Mouse (Mus musculus) hindbrain, embryonic 14.5 days (tissue): Measurements from ENCODE around the gene Spata19. TPM values are rescaled to one million over a fixed set of nuclear protein-coding genes. Genes with fewer than 3 reads are reported as not detected.
A peak's percentile ranks its signal among the peaks of the same experiment; 100 is the strongest.

Experiments used
- ATAC-seq: fragments of 200-750 bp; cut with Nextera tagmentation; 2 replicates; pipeline ENCODE4 v1.8.0; 2017; ENCODE audit warnings: moderate number of reproducible peaks, mild to moderate bottlenecking, moderate TSS enrichment, moderate library complexity; ENCODE audit not compliant: low FRiP score
- DNase-seq: peaks from one replicate; pipeline ENCODE4 v3.0.0-alpha.2; 2015; ENCODE audit warnings: low spot score
- H3K27ac ChIP-seq: fragments of 300-500 bp; sonication (generic); 2 replicates; pipeline ENCODE4 v1.5.1; 2014; ENCODE audit warnings: mild to moderate bottlenecking, moderate library complexity
- H3K27me3 ChIP-seq: fragments of 300-500 bp; sonication (generic); 2 replicates; pipeline ENCODE4 v1.6.1; 2014; ENCODE audit warnings: mild to moderate bottlenecking, low read length, mixed read lengths; ENCODE audit not compliant: control insufficient read depth, insufficient read depth
- H3K36me3 ChIP-seq: fragments of 300-500 bp; sonication (generic); replicated peaks from 2 replicates; pipeline ENCODE4 v1.6.1; 2014; ENCODE audit not compliant: control insufficient read depth, insufficient read depth
- H3K4me1 ChIP-seq: fragments of 300-500 bp; sonication (generic); replicated peaks from 2 replicates; pipeline ENCODE4 v1.6.1; 2014; ENCODE audit warnings: antibody characterized with exemption, low read length, mixed read lengths; ENCODE audit not compliant: control insufficient read depth, insufficient read depth
- H3K4me2 ChIP-seq: fragments of 300-500 bp; sonication (generic); replicated peaks from 2 replicates; pipeline ENCODE4 v1.6.1; 2014; ENCODE audit warnings: mild to moderate bottlenecking, moderate library complexity
- H3K4me3 ChIP-seq: fragments of 300-500 bp; sonication (generic); replicated peaks from 2 replicates; pipeline ENCODE4 v1.5.1; 2014; ENCODE audit warnings: mild to moderate bottlenecking, low read length
- H3K9ac ChIP-seq: fragments of 300-500 bp; sonication (generic); 2 replicates; pipeline ENCODE4 v1.6.1; 2014
- H3K9me3 ChIP-seq: fragments of 300-500 bp; sonication (generic); 2 replicates; pipeline ENCODE4 v1.6.1; 2016; ENCODE audit warnings: low read length; ENCODE audit not compliant: control insufficient read depth
- WGBS: fragments of 180-500 bp; shearing (Covaris S2); extraction: QIAGEN DNeasy Blood & Tissue Kit; methylation state at CpG from one replicate; pipeline ENCODE4 v1.1.7; 2014; 5-methylcytosine and 5-hydroxymethylcytosine counted together
- polyA plus RNA-seq: library from polyadenylated mRNA; unstranded; fragments of >200 nt; fragmentation: Nextera tagmentation; extraction: Ambion mirVana; gene quantifications from 2 replicates; pipeline ENCODE4 v1.2.1, GENCODE M21; 2014

Spata19 gene
- 0.56 TPM in 1 of 2 replicates, not detected in the other for polyA plus RNA-seq

GRCm38 (mm10) chr9:27396500-27396899 is at the start of gene Spata19:
Gene Spata19 (plus strand): TSS chr9:27396800.
- no peak within 1 kb of the TSS for H3K27ac ChIP-seq
- no peaks in the 10 kb centered on the region for H3K4me1 ChIP-seq
- DNase-seq (no peak), ATAC-seq (no peak)
- H3K27me3 ChIP-seq, result no peaks in the 10 kb centered on the region
- no peak within 1 kb of the TSS for H3K4me2 ChIP-seq
- no peaks in the 10 kb centered on the region for H3K9me3 ChIP-seq
- H3K9ac ChIP-seq, result no peak within 1 kb of the TSS
- 76% methylated on average over 3 of the region's 3 CpGs for whole genome bisulfite sequencing
- no peaks in the 10 kb centered on the region for H3K36me3 ChIP-seq
- no peak within 1 kb of the TSS for H3K4me3 ChIP-seq

GRCm38 (mm10) chr9:27353082-27353481 is 43.5 kb upstream of the Spata19 start:
- ATAC-seq (no peak), DNase-seq (no peak)
- Histone ChIP-seq H3K36me3 (peaks cover 10% of the 10 kb centered on the region; the same call in 1 of the 2 replicates), H3K27me3 (no peaks in the 10 kb centered on the region), H3K27ac (no peak overlapping the region), H3K4me3 (no peak overlapping the region), H3K9me3 (no peaks in the 10 kb centered on the region), H3K4me2 (no peak overlapping the region), H3K4me1 (no peaks in the 10 kb centered on the region), H3K9ac (no peak overlapping the region)
- WGBS, result 89% methylated on average over 7 of the region's 7 CpGs

GRCm38 (mm10) chr9:27357893-27358292 is 38.7 kb upstream of the Spata19 start:
- H3K36me3 ChIP-seq, result no peaks in the 10 kb centered on the region
- no peak overlapping the region for H3K27ac ChIP-seq
- 94% methylated on average over 6 of the region's 6 CpGs for WGBS
- ATAC-seq, result no peak
- H3K27me3 ChIP-seq, result no peaks in the 10 kb centered on the region
- no peaks in the 10 kb centered on the region for H3K4me1 ChIP-seq
- no peak for DNase-seq
- no peaks in the 10 kb centered on the region for H3K9me3 ChIP-seq
- H3K4me3 ChIP-seq, result no peak overlapping the region
- no peak overlapping the region for H3K9ac ChIP-seq
- no peak overlapping the region for H3K4me2 ChIP-seq

GRCm38 (mm10) chr9:27367231-27367630 is 29.4 kb upstream of the Spata19 start:
- ATAC-seq (no peak), DNase-seq (no peak)
- H3K4me2 ChIP-seq, result no peak overlapping the region
- no peaks in the 10 kb centered on the region for H3K36me3 ChIP-seq
- H3K9me3 ChIP-seq, result no peaks in the 10 kb centered on the region
- no peaks in the 10 kb centered on the region for H3K4me1 ChIP-seq
- H3K27ac ChIP-seq, result no peak overlapping the region
- no peaks in the 10 kb centered on the region for H3K27me3 ChIP-seq
- H3K4me3 ChIP-seq, result no peak overlapping the region
- 59% methylated on average over 2 of the region's 2 CpGs for WGBS
- no peak overlapping the region for H3K9ac ChIP-seq

GRCm38 (mm10) chr9:27369108-27369507 is 27.5 kb upstream of the Spata19 start:
- ATAC-seq, result no peak
- H3K4me2 ChIP-seq, result no peak overlapping the region
- H3K27ac ChIP-seq, result no peak overlapping the region
- WGBS, result 70% methylated on average over 2 of the region's 2 CpGs
- H3K36me3 ChIP-seq, result no peaks in the 10 kb centered on the region
- no peak overlapping the region for H3K4me3 ChIP-seq
- H3K9ac ChIP-seq, result no peak overlapping the region
- no peaks in the 10 kb centered on the region for H3K27me3 ChIP-seq
- no peaks in the 10 kb centered on the region for H3K4me1 ChIP-seq
- H3K9me3 ChIP-seq, result no peaks in the 10 kb centered on the region
- no peak for DNase-seq

- Histone ChIP-seq H3K27me3 (no peaks in the 10 kb centered on the region), H3K36me3 (no peaks in the 10 kb centered on the region), H3K4me2 (no peak overlapping the region), H3K4me1 (no peaks in the 10 kb centered on the region), H3K4me3 (no peak overlapping the region), H3K9ac (no peak overlapping the region), H3K27ac (no peak overlapping the region), H3K9me3 (no peaks in the 10 kb centered on the region)
- whole genome bisulfite sequencing, result 86% methylated on average over 1 of the region's 1 CpGs
- DNase-seq, result no peak
- no peak for ATAC-seq
These were observed 20.9 kb upstream of the Spata19 start for GRCm38 (mm10) chr9:27375746-27376145.

- no peak for DNase-seq
These were observed 9.6 kb upstream of the Spata19 start for GRCm38 (mm10) chr9:27386951-27387350.

GRCm38 (mm10) chr9:27401169-27401568 is 4.6 kb downstream of the Spata19 start:
- no peak for ATAC-seq
- no peak overlapping the region for H3K27ac ChIP-seq
- DNase-seq, result no peak
- no peak overlapping the region for H3K4me2 ChIP-seq
- no peak overlapping the region for H3K4me3 ChIP-seq
- no peaks in the 10 kb centered on the region for H3K4me1 ChIP-seq
- no peaks in the 10 kb centered on the region for H3K9me3 ChIP-seq
- no peaks in the 10 kb centered on the region for H3K27me3 ChIP-seq
- H3K36me3 ChIP-seq, result no peaks in the 10 kb centered on the region
- no peak overlapping the region for H3K9ac ChIP-seq
- 83% methylated on average over 4 of the region's 4 CpGs for WGBS

More at GRCm38 (mm10) chr9:27386951-27387350, 9.6 kb upstream of the Spata19 start:
- H3K27me3 ChIP-seq, result no peaks in the 10 kb centered on the region
- H3K9me3 ChIP-seq, result no peaks in the 10 kb centered on the region
- no peak overlapping the region for H3K27ac ChIP-seq
- H3K4me3 ChIP-seq, result no peak overlapping the region
- ATAC-seq, result no peak
- H3K9ac ChIP-seq, result no peak overlapping the region
- no peaks in the 10 kb centered on the region for H3K4me1 ChIP-seq
- WGBS, result 88% methylated on average over 3 of the region's 3 CpGs
- H3K4me2 ChIP-seq, result no peak overlapping the region
- H3K36me3 ChIP-seq, result no peaks in the 10 kb centered on the region

- Histone ChIP-seq H3K27ac (no peak overlapping the region), H3K4me1 (peaks cover 4% of the 10 kb centered on the region), H3K27me3 (no peaks in the 10 kb centered on the region), H3K4me3 (no peak overlapping the region), H3K9ac (no peak overlapping the region), H3K36me3 (no peaks in the 10 kb centered on the region), H3K4me2 (no peak overlapping the region), H3K9me3 (no peaks in the 10 kb centered on the region)
- ATAC-seq (peak; percentile 81), DNase-seq (peak; percentile 91)
These were observed 13.1 kb downstream of the Spata19 start for GRCm38 (mm10) chr9:27409733-27410132.

GRCm38 (mm10) chr9:27414058-27414460 is 17.5 kb downstream of the Spata19 start:
- Histone ChIP-seq H3K9me3 (no peaks in the 10 kb centered on the region), H3K27ac (no peak overlapping the region), H3K36me3 (no peaks in the 10 kb centered on the region), H3K4me1 (peaks cover 4% of the 10 kb centered on the region), H3K4me3 (no peak overlapping the region), H3K9ac (no peak overlapping the region), H3K27me3 (no peaks in the 10 kb centered on the region), H3K4me2 (peak overlapping the region; percentile 34)
- ATAC-seq (peak; percentile 69), DNase-seq (peak; percentile 90)
- under 1% methylated on average over 11 of the region's 11 CpGs for WGBS
